Mouse (Mus musculus): ENCODE measurements at regions not wholly inside any gene's neighbourhood (a gene's known extent, or its start where the extent isn't known, plus 50 kb on each side); places are given as distances from the start of the nearest gene placed in this dataset.
A peak's percentile ranks its signal among the peaks of the same experiment; 100 is the strongest.

DNA sequence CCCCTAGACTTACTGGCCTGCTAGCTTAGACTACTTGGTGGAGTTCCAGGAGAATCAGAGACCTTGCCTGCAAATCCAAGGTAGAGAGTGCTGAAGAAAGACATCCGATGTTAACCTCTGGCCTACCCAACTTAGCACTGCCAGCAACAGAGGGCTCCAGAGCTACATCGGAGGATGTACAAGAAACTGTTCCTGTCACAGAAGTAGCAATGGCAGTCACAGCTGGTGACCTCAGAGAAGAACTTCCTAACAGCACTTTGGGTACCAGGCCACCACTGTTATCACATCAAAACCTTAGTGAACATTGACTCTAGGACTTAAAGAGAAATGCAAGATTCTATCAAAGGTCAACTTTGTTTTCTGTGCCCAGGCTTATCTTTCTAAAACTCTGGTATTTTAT is 180.0 kb downstream of the Sox4 start:
- no peak for ATAC-seq (ENCODE audit: extremely low read depth, insufficient number of reproducible peaks, low FRiP score, poor library complexity, severe bottlenecking)

DNA sequence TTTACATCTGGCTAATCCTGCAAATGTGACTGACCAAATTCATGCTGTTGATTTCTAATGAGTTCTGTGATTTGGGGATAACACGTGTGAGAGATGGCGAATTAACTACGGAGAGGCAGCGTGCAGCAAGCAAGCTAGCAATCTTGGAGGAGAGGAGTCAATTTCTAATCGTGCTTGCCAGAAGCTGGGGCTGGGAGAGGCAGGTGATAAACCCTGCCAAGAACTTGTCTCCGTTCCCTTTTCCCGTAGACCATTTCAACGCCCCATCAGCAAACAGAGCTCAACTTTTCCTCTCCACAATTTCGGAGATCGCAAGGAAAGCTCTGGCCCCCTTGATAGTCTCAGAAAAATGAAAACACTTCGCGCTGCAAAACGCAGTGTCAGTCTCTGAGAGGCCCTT is 183.0 kb downstream of the Sox4 start:
- no peak for ATAC-seq (ENCODE audit: extremely low read depth, insufficient number of reproducible peaks, low FRiP score, poor library complexity, severe bottlenecking)

DNA sequence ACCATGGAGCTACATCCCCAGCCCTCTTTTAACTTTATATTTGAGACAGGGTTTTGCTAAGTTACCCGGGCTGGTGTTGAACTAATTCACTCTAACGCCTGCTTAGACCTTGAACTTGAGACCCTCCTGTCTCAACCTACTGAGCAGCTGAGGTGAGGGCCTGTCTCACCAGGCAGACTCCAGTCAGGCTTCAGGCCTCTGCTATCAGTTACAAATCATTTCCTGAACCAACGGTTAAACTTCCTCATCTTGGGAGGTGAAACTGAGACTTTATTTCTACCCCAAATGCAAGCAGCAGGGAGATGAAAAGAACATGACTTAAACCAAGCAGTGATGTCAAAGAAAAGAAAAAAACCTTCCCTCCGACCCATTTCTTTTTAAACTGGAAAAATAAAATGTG is 183.5 kb downstream of the Sox4 start:
- peak; percentile 52; the same call in 1 of the 2 replicates for ATAC-seq (ENCODE audit: extremely low read depth, insufficient number of reproducible peaks, low FRiP score, poor library complexity, severe bottlenecking)

DNA sequence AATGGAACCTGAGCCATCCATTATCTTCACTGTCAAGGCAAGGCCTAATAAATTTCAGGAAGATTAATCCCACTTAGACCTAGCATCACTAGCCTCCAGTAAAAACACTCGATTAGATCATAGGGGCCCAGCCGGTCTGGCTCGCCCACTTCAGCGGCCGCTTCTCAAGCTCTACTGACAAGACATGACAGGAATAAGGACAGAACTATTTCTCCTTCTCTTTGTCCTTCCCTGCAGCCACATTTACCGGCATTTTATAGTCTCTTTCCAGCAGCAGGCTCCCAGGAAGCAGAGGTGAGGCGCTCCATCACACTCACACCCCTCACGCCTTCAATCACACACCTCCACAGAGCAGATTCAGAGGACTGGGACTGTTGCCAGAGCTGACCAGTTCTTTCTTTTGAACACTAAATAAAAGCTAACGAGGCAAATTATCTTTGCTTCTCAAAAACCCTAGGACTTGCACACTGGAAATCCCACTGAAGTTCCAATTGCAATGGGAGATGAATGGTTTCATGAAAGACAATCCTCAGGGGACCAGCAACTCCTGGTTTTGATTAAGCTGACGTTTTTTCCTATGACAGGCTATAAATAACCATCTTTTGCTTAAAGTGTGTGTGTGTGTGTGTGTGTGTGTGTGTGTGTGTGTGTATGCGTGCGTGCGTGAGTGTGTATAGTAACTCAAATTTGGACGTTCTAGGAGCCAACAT is 184.6 kb downstream of the Sox4 start:
- ATAC-seq (ENCODE audit: extremely low read depth, insufficient number of reproducible peaks, low FRiP score, poor library complexity, severe bottlenecking): no peak

DNA sequence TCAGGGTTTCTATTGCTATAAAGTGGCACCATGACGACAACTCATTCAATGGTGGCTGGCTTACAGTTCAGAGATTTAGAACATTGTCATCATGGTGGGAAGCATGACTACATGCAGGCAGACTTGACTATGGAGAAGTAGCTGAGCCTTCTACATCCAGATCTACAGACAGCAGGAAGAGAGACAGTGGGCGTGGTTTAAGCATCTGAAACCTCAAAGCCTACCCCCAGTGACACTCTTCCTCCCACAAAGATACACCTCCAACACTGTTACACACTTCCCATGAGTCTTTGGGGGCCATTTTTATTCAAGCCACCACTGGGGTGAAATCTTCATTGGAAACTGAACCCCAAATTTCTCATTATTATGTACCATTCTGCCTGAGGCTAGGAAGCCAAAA is 191.0 kb downstream of the Sox4 start:
- ATAC-seq (ENCODE audit: extremely low read depth, insufficient number of reproducible peaks, low FRiP score, poor library complexity, severe bottlenecking): no peak

DNA sequence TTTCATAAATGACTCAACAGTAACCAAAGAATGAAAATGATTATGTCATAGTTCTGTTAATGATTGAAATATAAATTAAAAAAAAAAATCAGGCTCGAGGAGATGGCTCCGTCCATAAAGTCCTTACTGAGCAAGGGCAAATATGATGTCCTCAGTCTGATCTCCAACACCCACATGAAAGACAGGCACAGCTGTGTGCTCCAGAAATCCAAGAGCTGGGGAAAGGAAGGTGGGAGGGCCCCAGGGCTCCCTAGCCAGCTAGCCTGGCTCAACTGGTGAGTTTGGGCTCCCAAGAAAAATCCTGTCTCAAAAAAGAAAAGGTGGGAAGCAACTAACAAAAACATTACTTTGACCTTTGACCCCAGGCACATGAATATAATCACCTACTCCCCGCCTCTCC is 194.5 kb downstream of the Sox4 start:
- ATAC-seq (ENCODE audit: extremely low read depth, insufficient number of reproducible peaks, low FRiP score, poor library complexity, severe bottlenecking): no peak

DNA sequence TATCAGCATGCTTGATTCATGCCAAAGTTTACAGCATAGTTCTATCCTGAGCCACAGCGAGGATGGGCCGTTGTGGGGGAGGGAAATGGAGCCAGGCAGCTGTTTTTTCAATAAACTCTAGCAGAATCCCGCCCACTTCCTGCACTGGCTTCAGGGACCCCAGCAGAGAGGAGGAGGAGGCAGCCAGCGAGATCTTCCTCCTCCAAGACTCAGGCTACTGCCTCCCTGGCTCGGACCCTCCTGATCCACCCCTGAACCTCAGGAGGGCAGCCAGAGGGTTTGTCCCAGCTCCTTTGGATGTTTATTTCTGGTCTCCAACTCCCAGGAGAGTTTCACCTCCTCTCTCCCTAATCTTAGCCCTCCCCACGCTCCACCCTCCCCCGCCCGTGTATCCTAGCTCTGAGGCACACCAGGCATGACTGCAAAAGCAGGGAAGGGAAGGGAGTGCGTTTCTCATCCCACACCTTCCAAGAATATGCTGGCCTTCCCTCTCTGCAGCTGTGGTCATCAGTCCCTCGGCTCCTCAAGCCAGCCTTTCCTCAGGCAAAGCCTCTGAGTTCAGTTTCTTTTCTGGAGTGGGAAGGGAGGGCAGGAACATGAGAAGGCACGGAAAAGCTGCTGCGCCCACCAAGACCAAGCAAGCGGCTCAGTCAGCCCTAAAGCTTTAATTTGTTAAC is 195.5 kb downstream of the Sox4 start:
- ATAC-seq (ENCODE audit: extremely low read depth, insufficient number of reproducible peaks, low FRiP score, poor library complexity, severe bottlenecking): peak; percentile 72

DNA sequence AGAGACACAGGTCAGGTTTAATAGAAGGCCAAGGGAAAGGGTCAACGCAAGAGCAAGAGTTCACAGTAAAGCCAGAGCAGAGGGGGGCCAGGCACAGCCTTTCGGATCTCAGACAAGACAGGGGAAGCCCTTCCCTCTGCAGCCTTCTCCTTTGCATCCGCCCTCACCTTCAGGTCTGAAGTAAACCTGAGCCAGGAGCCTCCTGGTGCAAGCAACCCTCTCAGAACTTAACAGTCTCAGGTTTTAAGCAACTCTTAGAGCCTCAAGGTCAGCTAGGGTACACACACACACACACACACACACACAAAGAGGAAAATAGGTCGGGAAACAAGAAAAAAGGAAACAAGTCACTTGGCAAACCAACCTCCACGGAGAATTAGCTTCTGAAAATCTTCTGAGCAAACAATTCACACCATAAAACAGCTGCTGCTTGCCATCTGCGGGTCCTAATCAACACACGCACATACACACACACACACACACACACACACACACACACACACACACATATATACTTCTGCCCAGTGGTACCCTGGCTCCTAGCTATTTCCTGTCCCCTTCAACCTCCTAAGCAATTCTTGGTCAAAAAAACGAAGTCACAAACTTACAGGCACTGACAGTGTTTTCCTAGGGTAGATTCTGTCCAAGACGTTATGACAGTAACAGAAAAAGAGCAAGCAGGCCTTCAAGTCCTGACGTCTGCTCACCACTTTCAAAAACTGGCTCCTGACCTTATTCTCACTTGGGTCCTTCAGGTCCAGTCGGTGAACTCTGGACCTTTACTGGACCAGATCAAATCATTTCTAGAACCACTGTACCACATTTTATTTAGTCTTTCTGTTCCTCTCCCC is 196.4 kb downstream of the Sox4 start:
- no peak for ATAC-seq (ENCODE audit: extremely low read depth, insufficient number of reproducible peaks, low FRiP score, poor library complexity, severe bottlenecking)

DNA sequence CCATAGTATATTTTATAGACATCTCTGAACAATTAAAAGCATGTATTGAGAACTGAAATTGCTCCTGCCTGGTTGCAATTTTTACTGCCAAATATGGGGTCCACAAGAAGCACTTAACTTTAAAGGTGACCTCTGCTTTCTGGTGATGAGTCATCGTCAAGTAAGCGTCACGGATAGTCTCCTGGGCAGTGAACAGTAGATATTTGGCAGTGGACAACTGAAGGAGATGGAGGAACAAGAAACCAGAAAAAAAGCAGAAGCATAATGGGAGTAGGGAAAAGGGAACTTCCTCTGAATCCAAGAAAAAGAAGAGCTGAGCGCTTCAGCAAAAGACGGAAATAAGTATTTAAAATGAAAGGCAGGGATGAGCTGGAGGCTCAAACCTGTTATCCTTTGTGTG is 199.3 kb downstream of the Sox4 start:
- ATAC-seq (ENCODE audit: extremely low read depth, insufficient number of reproducible peaks, low FRiP score, poor library complexity, severe bottlenecking): no peak

DNA sequence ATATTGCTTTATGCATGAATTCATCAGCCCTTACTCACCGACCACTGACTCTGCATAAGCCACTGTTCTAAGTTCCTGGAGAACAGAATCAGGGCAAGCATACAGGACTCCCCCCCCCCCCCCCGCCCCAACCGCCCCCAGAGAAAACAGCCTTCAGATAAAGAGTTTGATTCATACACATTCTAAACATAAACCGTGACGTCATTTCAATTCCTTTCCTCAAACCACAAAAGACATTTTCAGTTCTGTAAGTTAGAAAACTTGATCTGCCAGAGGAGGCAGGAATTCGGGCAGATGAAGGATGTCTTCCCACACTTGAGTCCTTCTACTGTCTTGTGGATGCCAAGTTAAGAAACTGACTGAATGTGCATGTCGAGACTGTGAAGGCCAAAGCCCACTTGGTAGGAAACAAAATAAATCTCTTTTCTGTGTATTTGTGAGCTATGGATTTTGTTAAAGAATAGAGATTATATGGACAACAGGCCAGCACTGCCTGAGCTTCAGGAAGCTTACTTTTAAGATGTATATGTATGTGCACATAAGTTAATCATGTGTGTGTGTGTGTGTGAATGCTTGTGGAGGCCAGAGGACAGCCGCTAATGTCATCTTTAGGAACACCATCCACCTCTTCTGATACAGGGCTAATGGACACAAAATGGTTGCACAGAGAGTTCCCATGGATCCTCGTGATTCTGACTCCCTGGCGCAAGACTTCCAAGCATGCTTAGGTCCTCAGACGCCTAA is 202.4 kb downstream of the Sox4 start:
- no peak for ATAC-seq (ENCODE audit: extremely low read depth, insufficient number of reproducible peaks, low FRiP score, poor library complexity, severe bottlenecking)

DNA sequence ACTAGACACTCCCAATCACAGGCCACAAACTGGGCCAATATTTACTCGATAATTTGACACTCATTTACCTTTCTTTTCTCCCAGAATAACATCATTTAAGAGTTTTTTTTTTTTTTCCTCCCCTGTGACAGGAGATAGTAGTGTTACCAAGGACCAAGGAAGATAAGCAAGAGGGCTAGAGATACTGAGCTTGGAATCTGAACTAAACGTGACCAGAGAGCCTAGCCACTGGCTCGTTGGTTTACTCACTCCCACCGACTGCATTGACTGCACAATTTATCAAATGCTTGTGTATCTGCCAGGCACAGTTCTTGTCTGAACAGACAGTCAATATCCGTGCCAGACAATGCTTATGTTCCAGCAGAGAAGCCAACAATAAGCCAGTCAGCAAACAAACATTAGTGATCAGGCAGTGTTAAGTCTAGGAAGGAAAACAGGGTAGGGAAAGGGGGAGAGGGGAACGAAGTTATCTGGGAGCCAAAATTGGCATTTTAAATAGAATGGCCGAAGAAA is 213.3 kb downstream of the Sox4 start:
- ATAC-seq (ENCODE audit: extremely low read depth, insufficient number of reproducible peaks, low FRiP score, poor library complexity, severe bottlenecking): no peak

DNA sequence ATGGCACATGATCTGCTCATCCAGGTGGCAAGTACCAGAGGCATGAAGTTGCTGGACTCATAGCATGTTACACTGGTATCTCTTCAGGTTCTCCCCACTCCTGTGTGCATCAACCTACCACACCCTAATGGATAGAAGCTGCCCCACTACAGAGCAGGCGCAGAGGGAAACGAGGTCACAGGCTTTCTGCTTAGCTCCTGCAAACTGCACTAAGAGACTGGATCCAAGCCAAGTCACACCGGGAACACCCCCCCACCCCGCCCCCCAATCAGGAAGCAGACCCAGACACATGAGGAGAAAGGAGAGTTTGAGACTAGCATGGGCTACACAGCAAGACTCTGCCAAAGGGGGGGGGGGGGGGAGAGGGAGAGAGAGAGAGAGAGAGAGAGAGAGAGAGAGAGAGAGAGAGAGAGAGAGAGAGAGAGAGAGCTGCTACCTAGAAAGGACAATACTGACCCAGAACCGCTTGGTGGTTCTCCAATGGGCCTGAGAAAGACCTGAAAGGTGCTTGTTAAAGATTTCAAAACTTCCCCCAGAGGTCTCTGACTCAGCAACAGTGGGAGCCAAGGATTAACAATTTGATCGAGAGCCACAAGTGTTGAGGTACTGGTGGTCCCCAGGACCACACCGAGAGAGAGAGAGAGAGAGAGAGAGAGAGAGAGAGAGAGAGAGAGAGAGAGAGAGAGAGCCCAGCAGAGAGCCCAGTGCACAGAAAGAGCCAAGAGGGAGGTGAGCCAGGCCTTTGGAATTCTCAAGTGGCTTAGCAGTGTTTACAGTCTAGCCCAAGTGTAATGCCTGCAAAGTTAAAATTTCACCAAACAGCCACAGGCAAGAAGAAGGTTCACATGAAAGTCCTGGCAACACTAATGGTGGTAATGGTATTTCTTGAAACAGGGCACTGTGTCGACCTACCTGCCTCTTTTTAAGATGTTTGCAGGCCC is 215.1 kb downstream of the Sox4 start:
- ATAC-seq (ENCODE audit: extremely low read depth, insufficient number of reproducible peaks, low FRiP score, poor library complexity, severe bottlenecking): no peak

DNA sequence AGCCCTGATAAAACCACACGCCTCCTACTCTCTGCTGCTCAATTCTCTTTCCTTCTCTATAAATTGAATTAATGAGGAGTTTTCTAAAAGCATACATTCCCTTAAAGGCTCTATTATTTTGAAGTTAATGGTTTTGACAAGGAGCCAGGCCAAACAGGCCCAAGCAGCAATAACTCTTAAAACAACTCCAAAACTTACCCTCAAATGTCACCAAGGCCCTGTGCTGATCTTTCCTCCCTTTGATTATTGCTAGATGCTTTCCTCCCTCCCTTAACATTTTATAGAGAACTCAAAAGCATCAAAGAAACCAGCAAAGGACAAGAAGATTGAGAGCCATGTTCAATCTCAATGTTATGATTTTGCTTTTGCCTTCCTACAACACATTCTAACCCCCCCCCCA is 221.0 kb downstream of the Sox4 start:
- ATAC-seq (ENCODE audit: extremely low read depth, insufficient number of reproducible peaks, low FRiP score, poor library complexity, severe bottlenecking): no peak

DNA sequence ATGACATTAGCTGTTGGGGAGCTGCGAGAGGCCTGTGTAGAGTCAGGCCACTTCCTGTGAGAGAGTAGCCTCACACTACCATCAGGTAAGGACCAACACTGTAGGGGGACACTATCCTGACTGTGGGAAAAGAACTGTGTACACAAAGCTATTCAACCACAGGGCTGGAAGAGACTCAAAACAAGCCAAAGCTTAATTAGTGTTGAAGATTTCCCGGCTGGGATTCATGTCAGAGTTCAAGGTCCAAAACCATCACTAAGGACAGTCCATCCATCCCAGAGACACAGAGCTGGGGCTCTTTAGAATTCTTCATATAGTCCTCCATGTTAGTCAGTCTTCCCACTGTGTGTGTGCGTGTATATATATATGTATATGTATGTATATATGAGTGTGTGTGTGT is 221.5 kb downstream of the Sox4 start:
- ATAC-seq (ENCODE audit: extremely low read depth, insufficient number of reproducible peaks, low FRiP score, poor library complexity, severe bottlenecking): no peak

DNA sequence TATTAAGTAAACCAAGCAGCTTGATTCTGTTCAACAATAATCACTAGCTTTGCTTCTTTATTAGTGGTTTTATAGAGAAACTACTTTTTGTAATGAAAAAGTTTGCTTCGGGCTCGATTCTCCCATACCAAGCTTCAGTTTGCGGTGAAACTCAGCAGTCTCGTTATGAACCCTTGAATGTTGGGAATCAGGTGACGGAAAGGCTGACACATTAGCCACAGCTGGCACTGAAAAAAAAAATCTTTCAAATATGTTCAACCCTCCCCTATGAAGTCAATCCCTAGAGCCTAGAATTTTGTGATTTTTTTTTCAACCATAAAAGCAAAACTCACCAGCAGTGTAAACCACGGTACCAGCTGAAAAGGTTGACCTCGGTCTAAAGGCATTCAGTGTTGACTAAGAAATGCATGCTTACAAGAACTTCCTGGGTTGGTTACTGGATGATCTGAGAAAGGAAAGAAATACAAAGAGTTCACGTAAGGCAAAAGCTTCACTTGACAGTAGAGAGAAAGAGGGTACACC is 223.4 kb downstream of the Sox4 start:
- ATAC-seq (ENCODE audit: extremely low read depth, insufficient number of reproducible peaks, low FRiP score, poor library complexity, severe bottlenecking): no peak

DNA sequence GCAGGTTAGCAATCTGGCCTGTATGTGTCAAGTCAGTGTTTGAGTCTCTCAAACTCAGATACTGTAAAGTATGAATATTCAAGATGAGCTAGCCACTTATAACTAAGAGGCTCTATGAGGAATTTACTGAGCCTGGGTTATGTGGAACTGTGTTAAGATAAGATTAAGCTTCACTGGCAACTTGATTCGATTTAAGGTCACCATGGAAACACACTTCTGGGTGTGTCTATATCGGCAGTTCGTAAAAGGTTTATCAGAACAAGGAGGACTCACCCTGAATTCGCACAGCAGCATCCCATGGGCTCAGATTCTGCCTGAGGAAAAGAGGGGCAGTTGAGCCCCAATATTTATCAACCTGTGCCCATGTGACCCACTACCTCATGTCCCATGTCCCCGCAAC is 224.7 kb downstream of the Sox4 start:
- no peak for ATAC-seq (ENCODE audit: extremely low read depth, insufficient number of reproducible peaks, low FRiP score, poor library complexity, severe bottlenecking)

DNA sequence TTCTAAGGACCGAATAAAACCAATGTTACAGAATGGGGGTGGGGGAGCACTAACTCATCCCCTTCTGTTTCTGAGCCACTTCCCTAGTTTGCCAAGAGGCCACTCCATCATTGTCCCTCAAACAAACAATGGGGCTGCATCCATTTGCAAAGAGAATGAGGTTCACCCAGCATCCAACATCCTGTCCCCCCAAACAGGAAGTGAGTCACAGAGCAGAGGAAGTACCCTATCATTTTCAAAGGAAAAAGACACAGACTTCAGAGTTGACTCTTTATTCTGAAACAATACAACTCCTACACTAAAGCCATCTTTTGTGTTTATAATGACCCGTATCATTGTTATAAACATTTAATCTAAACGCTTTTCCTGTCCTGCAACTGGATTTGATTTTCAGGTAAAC is 229.2 kb downstream of the Sox4 start:
- ATAC-seq (ENCODE audit: extremely low read depth, insufficient number of reproducible peaks, low FRiP score, poor library complexity, severe bottlenecking): 0 out of 2 replicates have a peak, but pooled peaks have one; percentile 26

DNA sequence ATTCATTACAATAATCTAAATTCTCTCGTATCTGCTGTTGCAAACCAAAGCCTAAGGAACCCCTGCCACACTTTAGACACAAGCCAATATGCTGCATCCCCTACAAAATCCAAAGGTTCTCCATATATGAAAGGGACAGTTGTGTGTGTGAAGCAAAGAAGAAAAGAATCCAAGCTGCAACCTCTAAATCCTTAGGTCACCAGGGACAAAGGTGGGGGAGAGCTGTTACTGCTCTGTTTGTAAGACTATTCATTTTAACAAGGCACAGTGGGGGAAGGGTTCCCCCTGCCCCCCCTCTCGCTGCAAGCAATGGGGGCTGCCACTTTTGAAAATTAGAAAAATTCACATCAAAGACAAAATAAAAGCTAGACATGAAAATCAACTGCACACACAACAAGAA is 231.4 kb downstream of the Sox4 start:
- ATAC-seq (ENCODE audit: extremely low read depth, insufficient number of reproducible peaks, low FRiP score, poor library complexity, severe bottlenecking): no peak

Data from neutrophil, adult 5-6 weeks (primary cell).